Mouse (Mus musculus): ENCODE measurements around the gene Gmppb. TPM values are rescaled to one million over a fixed set of nuclear protein-coding genes. Genes with fewer than 3 reads are reported as not detected.

Gene Gmppb
- polyA plus RNA-seq, 1 experiment: 32.3 TPM

DNA sequence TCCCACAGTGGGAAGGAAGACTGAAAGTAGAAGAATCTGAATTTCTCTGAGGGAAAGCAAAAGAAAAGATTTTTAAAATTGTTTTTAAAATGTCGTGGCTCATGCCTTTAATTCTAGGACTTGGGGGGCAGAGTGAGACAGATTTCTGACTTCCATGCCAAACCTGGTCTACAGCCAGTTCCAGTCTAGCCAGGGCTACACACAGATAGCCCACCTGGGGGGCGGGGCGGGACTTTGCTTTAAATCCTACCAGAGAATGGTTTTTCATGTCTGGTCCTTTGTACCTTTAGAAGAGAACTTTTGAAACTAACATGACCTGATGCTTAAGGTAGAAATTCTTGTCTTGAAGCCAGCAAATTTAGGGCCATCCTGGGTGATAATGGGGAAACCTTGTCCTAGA, 25.8 kb upstream of the Gmppb start:
- Histone ChIP-seq H3K27ac (ENCODE audit: insufficient read depth, low read length) (no peak overlapping the region), H3K4me1 (ENCODE audit: control insufficient read depth, insufficient read depth, low read length) (no peaks in the 10 kb centered on the region), H3K4me3 (ENCODE audit: insufficient read depth, low read length) (no peak overlapping the region)
- no peak for TF ChIP-seq POLR2A (IDR thresholded peaks at IDR 0.05; ENCODE audit: low read depth, low read length)
- no peak for TF ChIP-seq CTCF (IDR thresholded peaks at IDR 0.05; ENCODE audit: borderline replicate concordance, insufficient read depth, low read length)

GRCm38 (mm10) chr9:108026584-108026983, 22.5 kb upstream of the Gmppb start:
- no peak overlapping the region for H3K27ac ChIP-seq (ENCODE audit: insufficient read depth, low read length)
- H3K4me1 ChIP-seq (ENCODE audit: control insufficient read depth, insufficient read depth, low read length): no peaks in the 10 kb centered on the region
- H3K4me3 ChIP-seq (ENCODE audit: insufficient read depth, low read length): no peak overlapping the region
- TF ChIP-seq POLR2A (IDR thresholded peaks at IDR 0.05; ENCODE audit: low read depth, low read length) (no peak), CTCF (IDR thresholded peaks at IDR 0.05; ENCODE audit: borderline replicate concordance, insufficient read depth, low read length) (no peak)

DNA sequence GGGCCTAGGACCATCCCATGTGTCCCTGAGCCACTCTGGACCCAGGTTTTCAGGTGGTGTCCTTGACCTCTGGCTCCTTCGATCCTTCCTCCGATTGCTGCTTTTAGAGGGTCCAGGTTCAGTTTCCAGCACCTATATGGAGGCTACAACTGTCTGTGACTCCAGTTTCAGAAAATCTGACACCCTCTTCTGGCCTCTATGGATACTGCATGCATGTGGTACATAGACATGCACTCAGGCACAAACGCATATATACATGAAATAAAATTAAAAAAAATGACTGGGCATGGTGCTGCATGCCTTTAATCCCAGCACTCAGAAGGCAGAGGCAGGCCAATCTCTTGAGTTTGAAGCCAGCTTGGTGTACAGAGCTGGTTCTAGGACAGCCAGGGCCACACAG, 21.2 kb upstream of the Gmppb start:
- TF ChIP-seq CTCF (IDR thresholded peaks at IDR 0.05; ENCODE audit: borderline replicate concordance, insufficient read depth, low read length) (no peak), POLR2A (IDR thresholded peaks at IDR 0.05; ENCODE audit: low read depth, low read length) (no peak)
- H3K27ac ChIP-seq (ENCODE audit: insufficient read depth, low read length): no peak overlapping the region
- H3K4me1 ChIP-seq (ENCODE audit: control insufficient read depth, insufficient read depth, low read length): no peaks in the 10 kb centered on the region
- no peak overlapping the region for H3K4me3 ChIP-seq (ENCODE audit: insufficient read depth, low read length)

DNA sequence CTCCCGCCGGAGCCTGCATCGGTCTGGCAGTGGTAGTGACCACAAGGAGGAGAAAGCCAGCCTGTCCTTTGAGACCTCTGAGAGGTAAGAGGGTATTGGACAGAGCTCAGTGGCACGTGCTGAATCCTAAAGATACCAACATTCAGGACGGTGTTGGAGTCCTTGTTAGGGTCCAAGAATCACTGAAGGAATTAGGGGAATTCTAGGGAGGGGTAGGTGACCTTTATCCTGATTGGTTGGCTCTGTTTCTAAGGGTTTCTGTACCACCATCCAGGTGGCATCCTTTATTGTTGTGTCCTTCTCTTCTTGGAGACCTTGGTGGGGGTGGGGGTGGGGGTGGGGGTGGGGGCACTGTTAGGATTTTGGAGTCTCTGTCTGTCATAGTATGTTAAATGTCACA, 16.9 kb upstream of the Gmppb start:
- Histone ChIP-seq H3K4me3 (ENCODE audit: insufficient read depth, low read length) (no peak overlapping the region), H3K27ac (ENCODE audit: insufficient read depth, low read length) (no peak overlapping the region), H3K4me1 (ENCODE audit: control insufficient read depth, insufficient read depth, low read length) (no peaks in the 10 kb centered on the region)
- TF ChIP-seq POLR2A (IDR thresholded peaks at IDR 0.05; ENCODE audit: low read depth, low read length): no peak
- TF ChIP-seq CTCF (IDR thresholded peaks at IDR 0.05; ENCODE audit: borderline replicate concordance, insufficient read depth, low read length): no peak

GRCm38 (mm10) chr9:108035331-108036156, 13.5 kb upstream of the Gmppb start:
- Histone ChIP-seq H3K4me1 (ENCODE audit: control insufficient read depth, insufficient read depth, low read length) (no peaks in the 10 kb centered on the region), H3K27ac (ENCODE audit: insufficient read depth, low read length) (no peak overlapping the region), H3K4me3 (ENCODE audit: insufficient read depth, low read length) (no peak overlapping the region)
- TF ChIP-seq CTCF (IDR thresholded peaks at IDR 0.05; ENCODE audit: borderline replicate concordance, insufficient read depth, low read length) (no peak), POLR2A (IDR thresholded peaks at IDR 0.05; ENCODE audit: low read depth, low read length) (no peak)

- Histone ChIP-seq H3K4me1 (ENCODE audit: control insufficient read depth, insufficient read depth, low read length) (0 out of 2 replicates have a peak, but pooled peaks cover 4% of the 10 kb centered on the region), H3K4me3 (ENCODE audit: insufficient read depth, low read length) (no peak overlapping the region)
- no peak for TF ChIP-seq POLR2A (IDR thresholded peaks at IDR 0.05; ENCODE audit: low read depth, low read length)
- no peak for TF ChIP-seq CTCF (IDR thresholded peaks at IDR 0.05; ENCODE audit: borderline replicate concordance, insufficient read depth, low read length)
Observed at GRCm38 (mm10) chr9:108044751-108045492, 4.1 kb upstream of the Gmppb start.

GRCm38 (mm10) chr9:108046582-108046981, 2.5 kb upstream of the Gmppb start:
- Histone ChIP-seq H3K27ac (ENCODE audit: insufficient read depth, low read length) (no peak overlapping the region), H3K4me1 (ENCODE audit: control insufficient read depth, insufficient read depth, low read length) (0 out of 2 replicates have a peak, but pooled peaks cover 4% of the 10 kb centered on the region), H3K4me3 (ENCODE audit: insufficient read depth, low read length) (no peak overlapping the region)
- TF ChIP-seq POLR2A (IDR thresholded peaks at IDR 0.05; ENCODE audit: low read depth, low read length): no peak
- no peak for TF ChIP-seq CTCF (IDR thresholded peaks at IDR 0.05; ENCODE audit: borderline replicate concordance, insufficient read depth, low read length)

More at GRCm38 (mm10) chr9:108044751-108045492, 4.1 kb upstream of the Gmppb start:
- no peak overlapping the region for H3K27ac ChIP-seq (ENCODE audit: insufficient read depth, low read length)

GRCm38 (mm10) chr9:108047601-108048565, 1.2 kb upstream of the Gmppb start:
- Histone ChIP-seq H3K4me3 (ENCODE audit: insufficient read depth, low read length) (peak overlapping the region; percentile 30), H3K27ac (ENCODE audit: insufficient read depth, low read length) (peak overlapping the region; percentile 51), H3K4me1 (ENCODE audit: control insufficient read depth, insufficient read depth, low read length) (0 out of 2 replicates have a peak, but pooled peaks cover 4% of the 10 kb centered on the region)
- no peak for TF ChIP-seq CTCF (IDR thresholded peaks at IDR 0.05; ENCODE audit: borderline replicate concordance, insufficient read depth, low read length)
- TF ChIP-seq POLR2A (IDR thresholded peaks at IDR 0.05; ENCODE audit: low read depth, low read length): no peak

GRCm38 (mm10) chr9:108048566-108048955, 481 bp upstream of the Gmppb start:
- H3K4me3 ChIP-seq (ENCODE audit: insufficient read depth, low read length): peak overlapping the region; percentile 30
- TF ChIP-seq POLR2A (IDR thresholded peaks at IDR 0.05; ENCODE audit: low read depth, low read length) (no peak), CTCF (IDR thresholded peaks at IDR 0.05; ENCODE audit: borderline replicate concordance, insufficient read depth, low read length) (no peak)
- 0 out of 2 replicates have a peak, but pooled peaks cover 4% of the 10 kb centered on the region for H3K4me1 ChIP-seq (ENCODE audit: control insufficient read depth, insufficient read depth, low read length)
- H3K27ac ChIP-seq (ENCODE audit: insufficient read depth, low read length): peak overlapping the region; percentile 51

Measured in embryonic fibroblast, embryonic 13.5 days (primary cell).